Mouse (Mus musculus) kidney, adult 8-10 months (tissue): ENCODE data around the gene Hmgn1.
A peak's percentile ranks its signal among the peaks of the same experiment; 100 is the strongest.
"Not testable (repeated sequence)": the region's sequence is repeated elsewhere in the genome, so short reads cannot be mapped to it uniquely, and the experiment has no call there.

Experiments used
- DNase-seq, 2 experiments: peaks; one replicate each; pipeline ENCODE4 v3.0.0; 2022

Gene Hmgn1

GRCm38 (mm10) chr16:96127657-96128344 is at the start of gene Hmgn1:
Hmgn1 (minus strand) TSS chr16:96127729.
- DNase-seq, result peak; percentile 96 to 98

- DNase-seq, result no peak
Observed at GRCm38 (mm10) chr16:96175399-96175798, 47.9 kb upstream of the Hmgn1 start.

- no peak for DNase-seq
Observed at GRCm38 (mm10) chr16:96173648-96174047, 46.1 kb upstream of the Hmgn1 start.

GRCm38 (mm10) chr16:96168837-96169236 is 41.3 kb upstream of the Hmgn1 start:
- no peak for DNase-seq

- no peak for DNase-seq
Observed at GRCm38 (mm10) chr16:96165723-96166264, 38.3 kb upstream of the Hmgn1 start.

GRCm38 (mm10) chr16:96161336-96161735 is 33.8 kb upstream of the Hmgn1 start:
- DNase-seq, result no peak

GRCm38 (mm10) chr16:96160927-96161326 is 33.4 kb upstream of the Hmgn1 start:
- DNase-seq, result no peak

- DNase-seq, result no peak
Observed at GRCm38 (mm10) chr16:96159794-96160346, 32.3 kb upstream of the Hmgn1 start.

GRCm38 (mm10) chr16:96159091-96159731 is 31.7 kb upstream of the Hmgn1 start:
- peak in 1 of 2 experiments; percentile 32 for DNase-seq

- DNase-seq, result no peak
Observed at GRCm38 (mm10) chr16:96158511-96159080, 31.1 kb upstream of the Hmgn1 start.

GRCm38 (mm10) chr16:96157171-96157570 is 29.6 kb upstream of the Hmgn1 start:
- no peak for DNase-seq

GRCm38 (mm10) chr16:96156019-96156418 is 28.5 kb upstream of the Hmgn1 start:
- DNase-seq, result no peak

- DNase-seq, result no peak
Observed at GRCm38 (mm10) chr16:96154476-96154875, 26.9 kb upstream of the Hmgn1 start.

GRCm38 (mm10) chr16:96151551-96151950 is 24.0 kb upstream of the Hmgn1 start:
- DNase-seq, result peak; percentile 36 to 65

- no peak for DNase-seq
Observed at GRCm38 (mm10) chr16:96150995-96151394, 23.5 kb upstream of the Hmgn1 start.

GRCm38 (mm10) chr16:96149311-96149710 is 21.8 kb upstream of the Hmgn1 start:
- no peak for DNase-seq

GRCm38 (mm10) chr16:96148834-96149233 is 21.3 kb upstream of the Hmgn1 start:
- DNase-seq, result no peak

GRCm38 (mm10) chr16:96145814-96146213 is 18.3 kb upstream of the Hmgn1 start:
- no peak for DNase-seq

- peak; percentile 99 for DNase-seq
Observed at GRCm38 (mm10) chr16:96145110-96145800, 17.7 kb upstream of the Hmgn1 start, which contains the start of gene Wrb. Wrb (plus strand) TSS chr16:96145407.

GRCm38 (mm10) chr16:96144748-96145109 is 17.2 kb upstream of the Hmgn1 start:
- DNase-seq, result not testable (repeated sequence)

- DNase-seq, result no peak
Observed at GRCm38 (mm10) chr16:96128466-96128865, 937 bp upstream of the Hmgn1 start.

- no peak for DNase-seq
Observed at GRCm38 (mm10) chr16:96127288-96127656, 257 bp downstream of the Hmgn1 start.

- peak in 1 of 2 experiments; percentile 13 for DNase-seq
Observed at GRCm38 (mm10) chr16:96126684-96127171, 801 bp downstream of the Hmgn1 start.
